Comparison of ENCODE assay signal across 32 mouse cellular contexts in the genomic region with DNA sequence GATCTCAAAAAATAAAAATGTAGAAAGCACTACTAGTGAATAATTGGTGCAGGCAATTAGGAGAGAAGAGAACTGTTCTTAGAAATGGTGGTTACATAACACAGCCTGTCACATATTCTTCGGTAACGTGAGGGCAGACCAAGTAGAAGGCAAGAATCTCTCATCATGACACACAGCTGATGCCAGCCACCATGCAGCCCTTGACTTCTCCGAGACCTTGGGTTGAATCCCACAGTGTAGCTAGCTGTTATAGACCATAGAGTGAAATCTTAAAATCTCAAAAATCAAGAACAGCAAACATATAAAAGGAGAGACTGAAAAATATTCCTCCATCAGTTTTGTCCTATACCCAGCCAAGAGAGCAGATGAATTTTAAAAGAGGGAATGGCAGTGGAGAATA. TPM values are rescaled to one million over a fixed set of nuclear protein-coding genes. Genes with fewer than 3 reads are reported as not detected.
"Had no signal": no experiment of that assay in that cellular context is flagged by ENCODE, and none has a peak within 500 bp of the region (broad histone marks: within the 10 kb centered on the region; RNA-seq: fewer than 3 reads in every experiment).

No protein-coding gene starts in this region.

- H3K27me3 ChIP-seq: kidney, embryonic 15.5 days; limb, embryonic 12.5 days; limb, embryonic 15.5 days; megakaryocyte, embryonic 14.5 days; midbrain, embryonic 13.5 days had no signal

- H3K27ac ChIP-seq: kidney, embryonic 15.5 days; limb, embryonic 12.5 days; limb, embryonic 15.5 days; liver, embryonic 14.5 days; macrophage; midbrain, embryonic 10.5 days; midbrain, embryonic 13.5 days; stomach, postnatal 0 days had no signal

- H3K4me3 ChIP-seq: kidney, embryonic 15.5 days; limb, embryonic 12.5 days; limb, embryonic 15.5 days; megakaryocyte, embryonic 14.5 days; midbrain, embryonic 10.5 days; midbrain, embryonic 13.5 days; myocyte had no signal

- ATAC-seq: liver, postnatal 0 days; lung, postnatal 0 days; midbrain, embryonic 13.5 days; midbrain, embryonic 16.5 days had no signal

- H3K9me3 ChIP-seq: kidney, embryonic 15.5 days; limb, embryonic 12.5 days; limb, embryonic 15.5 days; midbrain, embryonic 10.5 days; midbrain, embryonic 13.5 days had no signal

- H3K9ac ChIP-seq: kidney, embryonic 15.5 days; limb, embryonic 12.5 days; limb, embryonic 15.5 days; liver, embryonic 14.5 days; liver, postnatal 0 days; lung, embryonic 14.5 days; midbrain, embryonic 13.5 days had no signal

- H3K4me1 ChIP-seq: kidney, embryonic 15.5 days; limb, embryonic 15.5 days; megakaryocyte, embryonic 14.5 days; midbrain, embryonic 10.5 days had no signal

- H3K4me2 ChIP-seq: kidney, embryonic 15.5 days; limb, embryonic 12.5 days; limb, embryonic 15.5 days; liver, embryonic 11.5 days; lung, embryonic 14.5 days; midbrain, embryonic 13.5 days had no signal

- H3K36me3 ChIP-seq: kidney, embryonic 15.5 days; limb, embryonic 12.5 days; limb, embryonic 15.5 days; midbrain, embryonic 10.5 days; midbrain, embryonic 13.5 days had no signal

- DNase-seq: kidney, postnatal 10 days; kidney, postnatal 36 days; layer of hippocampus, adult 9-11 months; left cerebral cortex, postnatal 4 days; liver, postnatal 0 days; lung, embryonic 14.5 days; right cerebral cortex, adult 18-20 months; right cerebral cortex, postnatal 14 days; right cerebral cortex, postnatal 4 days; thymus, adult 2 months; thymus, postnatal 14 days; thymus, postnatal 4 days had no signal

RNA-seq across cellular contexts. Expression of gene Gm21954, which starts 40.8 kb away (rescaled TPM):
- total RNA-seq: layer of hippocampus, postnatal 25 days; left cerebral cortex, adult 8-10 months; left cerebral cortex, postnatal 14 days; left cerebral cortex, postnatal 4 days; monocyte, adult 5-6 weeks had no signal
- polyA plus RNA-seq: kidney, embryonic 15.5 days; limb, embryonic 12.5 days; limb, embryonic 15.5 days; liver, embryonic 11.5 days; liver, embryonic 14.5 days; liver, postnatal 0 days; lung, embryonic 14.5 days; lung, postnatal 0 days; macrophage; midbrain, embryonic 10.5 days; midbrain, embryonic 13.5 days; midbrain, embryonic 16.5 days; myocyte; neural tube, embryonic 11.5 days; neural tube, embryonic 14.5 days; stomach, embryonic 14.5 days; stomach, postnatal 0 days; thymus, adult 2 months had no signal
